Mouse (Mus musculus) neural tube, embryonic 13.5 days (tissue): ENCODE measurements around the gene Gm10639. TPM values are rescaled to one million over a fixed set of nuclear protein-coding genes. Genes with fewer than 3 reads are reported as not detected.
A peak's percentile ranks its signal among the peaks of the same experiment; 100 is the strongest.
"Not testable (repeated sequence)": the region's sequence is repeated elsewhere in the genome, so short reads cannot be mapped to it uniquely, and the experiment has no call there.

Experiments used
- ATAC-seq: fragments of 200-750 bp; cut with Nextera tagmentation; 2 replicates; pipeline ENCODE4 v1.8.0; 2017; ENCODE audit warnings: low read depth, mild to moderate bottlenecking, moderate TSS enrichment, moderate library complexity
- H3K27ac ChIP-seq: fragments of 300-500 bp; sonication (generic); replicated peaks from 2 replicates; pipeline ENCODE4 v1.5.1; 2015; ENCODE audit warnings: moderate library complexity, mild to moderate bottlenecking, inconsistent platforms
- H3K27me3 ChIP-seq: fragments of 300-500 bp; sonication (generic); 2 replicates; pipeline ENCODE4 v1.6.1; 2015; ENCODE audit warnings: mild to moderate bottlenecking, inconsistent platforms
- H3K36me3 ChIP-seq: fragments of 300-500 bp; sonication (generic); 2 replicates; pipeline ENCODE4 v1.6.1; 2015; ENCODE audit warnings: mild to moderate bottlenecking, inconsistent platforms
- H3K4me1 ChIP-seq: fragments of 300-500 bp; sonication (generic); replicated peaks from 2 replicates; pipeline ENCODE4 v1.6.1; 2015; ENCODE audit warnings: inconsistent platforms
- H3K4me2 ChIP-seq: fragments of 300-500 bp; sonication (generic); 2 replicates; pipeline ENCODE4 v1.6.1; 2015; ENCODE audit warnings: inconsistent platforms, mild to moderate bottlenecking, moderate library complexity
- H3K4me3 ChIP-seq: fragments of 300-500 bp; sonication (generic); 2 replicates; pipeline ENCODE4 v1.5.1; 2015; ENCODE audit warnings: mild to moderate bottlenecking, inconsistent platforms
- H3K9ac ChIP-seq: fragments of 300-500 bp; sonication (generic); 2 replicates; pipeline ENCODE4 v1.6.1; 2015; ENCODE audit warnings: moderate library complexity, mild to moderate bottlenecking, inconsistent platforms
- H3K9me3 ChIP-seq: fragments of 300-500 bp; sonication (generic); 2 replicates; pipeline ENCODE4 v1.6.1; 2016; ENCODE audit warnings: inconsistent platforms
- WGBS: fragments of 180-500 bp; shearing (Covaris S2); methylation state at CpG from one replicate; pipeline ENCODE4 v1.1.7; 2015; 5-methylcytosine and 5-hydroxymethylcytosine counted together
- polyA plus RNA-seq: library from polyadenylated mRNA; unstranded; fragments of >200 nt; fragmentation: Nextera tagmentation; extraction: Ambion mirVana; gene quantifications from 2 replicates; pipeline ENCODE4 v1.2.1, GENCODE M21; 2015

The Gm10639 gene
- polyA plus RNA-seq, result not detected in 2 replicates

- H3K36me3 ChIP-seq, H3K4me2 ChIP-seq, H3K27ac ChIP-seq, H3K4me1 ChIP-seq, H3K9me3 ChIP-seq, ATAC-seq, H3K4me3 ChIP-seq, H3K27me3 ChIP-seq, H3K9ac ChIP-seq: not testable (repeated sequence)
- WGBS, result 87% methylated on average over 3 of the region's 3 CpGs
Observed at GRCm38 (mm10) chr9:78289723-78290122, at the start of gene Gm10639. TSS of gene Gm10639 (plus strand) at chr9:78289923.

- H3K9ac ChIP-seq, H3K27me3 ChIP-seq, H3K36me3 ChIP-seq, H3K9me3 ChIP-seq, H3K27ac ChIP-seq, H3K4me2 ChIP-seq, ATAC-seq, H3K4me1 ChIP-seq, H3K4me3 ChIP-seq: not testable (repeated sequence)
- 78% methylated on average over 4 of the region's 4 CpGs for WGBS
Observed at GRCm38 (mm10) chr9:78255683-78256470, 33.8 kb upstream of the Gm10639 start.

GRCm38 (mm10) chr9:78256914-78257313, 32.8 kb upstream of the Gm10639 start, which contains the start of gene Gm3776:
TSS of gene Gm3776 (plus strand) at chr9:78257129.
- H3K36me3 ChIP-seq, H3K4me2 ChIP-seq, H3K4me3 ChIP-seq, H3K27ac ChIP-seq, H3K9me3 ChIP-seq, H3K9ac ChIP-seq, H3K4me1 ChIP-seq, ATAC-seq, H3K27me3 ChIP-seq: not testable (repeated sequence)
- 75% methylated on average over 2 of the region's 3 CpGs for WGBS

- H3K27ac ChIP-seq, H3K36me3 ChIP-seq, H3K27me3 ChIP-seq, H3K4me3 ChIP-seq, H3K9ac ChIP-seq, H3K9me3 ChIP-seq, H3K4me1 ChIP-seq, H3K4me2 ChIP-seq: not testable (repeated sequence)
- peak; percentile 47 for ATAC-seq
- WGBS, result 0% methylated on average over 1 of the region's 6 CpGs
Observed at GRCm38 (mm10) chr9:78259688-78260087, 30.0 kb upstream of the Gm10639 start.

GRCm38 (mm10) chr9:78270945-78271344, 18.8 kb upstream of the Gm10639 start:
- not testable (repeated sequence) for H3K27me3 ChIP-seq, H3K27ac ChIP-seq, ATAC-seq, H3K4me1 ChIP-seq, H3K4me3 ChIP-seq, H3K36me3 ChIP-seq, H3K9me3 ChIP-seq, H3K4me2 ChIP-seq, H3K9ac ChIP-seq
- WGBS, result 89% methylated on average over 3 of the region's 3 CpGs

- not testable (repeated sequence) for H3K27ac ChIP-seq
Observed at GRCm38 (mm10) chr9:78282002-78282711, 7.6 kb upstream of the Gm10639 start.

GRCm38 (mm10) chr9:78289063-78289462, 660 bp upstream of the Gm10639 start:
- not testable (repeated sequence) for H3K36me3 ChIP-seq, H3K9ac ChIP-seq, H3K4me3 ChIP-seq, ATAC-seq, H3K27ac ChIP-seq, H3K27me3 ChIP-seq, H3K4me2 ChIP-seq, H3K4me1 ChIP-seq, H3K9me3 ChIP-seq
- 89% methylated on average over 1 of the region's 1 CpGs for WGBS

More at GRCm38 (mm10) chr9:78282002-78282711, 7.6 kb upstream of the Gm10639 start:
- H3K4me2 ChIP-seq, H3K4me3 ChIP-seq, H3K4me1 ChIP-seq, H3K9ac ChIP-seq, H3K27me3 ChIP-seq, ATAC-seq, H3K36me3 ChIP-seq, H3K9me3 ChIP-seq: not testable (repeated sequence)
- WGBS, result 91% methylated on average over 4 of the region's 4 CpGs

- H3K4me1 ChIP-seq, H3K36me3 ChIP-seq, H3K27ac ChIP-seq, H3K9ac ChIP-seq, H3K4me2 ChIP-seq, ATAC-seq, H3K9me3 ChIP-seq, H3K27me3 ChIP-seq, H3K4me3 ChIP-seq: not testable (repeated sequence)
- WGBS, result 89% methylated on average over 8 of the region's 8 CpGs
Observed at GRCm38 (mm10) chr9:78292462-78292861, 2.7 kb downstream of the Gm10639 start.

GRCm38 (mm10) chr9:78293683-78294082, 4.0 kb downstream of the Gm10639 start:
- H3K9ac ChIP-seq, H3K9me3 ChIP-seq, ATAC-seq, H3K27ac ChIP-seq, H3K4me2 ChIP-seq, H3K4me3 ChIP-seq, H3K27me3 ChIP-seq, H3K4me1 ChIP-seq, H3K36me3 ChIP-seq: not testable (repeated sequence)
- 82% methylated on average over 1 of the region's 1 CpGs for WGBS

- ATAC-seq, H3K4me2 ChIP-seq, H3K4me3 ChIP-seq, H3K9ac ChIP-seq, H3K27me3 ChIP-seq, H3K27ac ChIP-seq, H3K9me3 ChIP-seq, H3K4me1 ChIP-seq, H3K36me3 ChIP-seq: not testable (repeated sequence)
- 83% methylated on average over 7 of the region's 7 CpGs for WGBS
Observed at GRCm38 (mm10) chr9:78294781-78295180, 5.1 kb downstream of the Gm10639 start.

GRCm38 (mm10) chr9:78296089-78296488, 6.4 kb downstream of the Gm10639 start:
- H3K4me2 ChIP-seq, H3K27ac ChIP-seq, H3K36me3 ChIP-seq, H3K9ac ChIP-seq, H3K9me3 ChIP-seq, H3K27me3 ChIP-seq, H3K4me1 ChIP-seq, H3K4me3 ChIP-seq: not testable (repeated sequence)
- peak; percentile 40; the same call in 1 of the 2 replicates for ATAC-seq
- WGBS, result 15% methylated on average over 6 of the region's 6 CpGs

- 79% methylated on average over 1 of the region's 1 CpGs for WGBS
- no peak for ATAC-seq
- no peaks in the 10 kb centered on the region for H3K4me1 ChIP-seq
Observed at GRCm38 (mm10) chr9:78298232-78298631, 8.5 kb downstream of the Gm10639 start.

More at GRCm38 (mm10) chr9:78298232-78298631, 8.5 kb downstream of the Gm10639 start:
- Histone ChIP-seq H3K4me2 (no peak overlapping the region), H3K4me3 (no peak overlapping the region), H3K36me3 (no peaks in the 10 kb centered on the region), H3K27me3 (no peaks in the 10 kb centered on the region), H3K9ac (no peak overlapping the region), H3K27ac (no peak overlapping the region), H3K9me3 (no peaks in the 10 kb centered on the region)
